Mouse (Mus musculus) olfactory bulb, adult 2 months (tissue): ENCODE data around the gene Ap5s1.

Experiments used
- CTCF ChIP-seq: fragments of 200-500 bp; IDR thresholded peaks from 2 replicates; pipeline ENCODE4 v1.5.1; 2012; ENCODE audit warnings: low read depth, mild to moderate bottlenecking, low read length, moderate library complexity; ENCODE audit not compliant: insufficient read depth
- POLR2A ChIP-seq: fragments of 200-500 bp; IDR thresholded peaks from 2 replicates; pipeline ENCODE4 v1.6.1; 2012; ENCODE audit warnings: mild to moderate bottlenecking, low read depth, low read length, moderate library complexity; ENCODE audit not compliant: insufficient read depth

- TF ChIP-seq POLR2A = no peak
- no peak for TF ChIP-seq CTCF
Measured at GRCm38 (mm10) chr2:131255738-131256137, 48.9 kb downstream of the Ap5s1 start.
